Mouse (Mus musculus): ENCODE results near the gene Dnaja3. TPM values are rescaled to one million over a fixed set of nuclear protein-coding genes. Genes with fewer than 3 reads are reported as not detected.

The Dnaja3 gene
- polyA plus RNA-seq, 1 experiment, result 13.7 TPM

GRCm38 (mm10) chr16:4722915-4723209, 83.1 kb downstream of the Dnaja3 start:
- no peak for TF ChIP-seq CTCF (IDR thresholded peaks at IDR 0.05; ENCODE audit: extremely low read depth, insufficient read length, insufficient replicate concordance, low read depth, low read length)
- no peak for TF ChIP-seq POLR2A (IDR thresholded peaks at IDR 0.05; ENCODE audit: low read depth, low read length)
- Histone ChIP-seq H3K27ac (ENCODE audit: insufficient read depth, low read depth, low read length) (peak overlapping the region; percentile 60; the same call in 1 of the 2 replicates), H3K36me3 (ENCODE audit: control insufficient read depth, insufficient read depth, low read length) (no peaks in the 10 kb centered on the region), H3K4me3 (ENCODE audit: low read depth, low read length) (no peak overlapping the region), H3K4me1 (ENCODE audit: control insufficient read depth, insufficient read depth, insufficient read length, low read length) (peaks cover 2% of the 10 kb centered on the region; the same call in 1 of the 2 replicates), H3K27me3 (ENCODE audit: control insufficient read depth, insufficient read depth, low read length) (no peaks in the 10 kb centered on the region)
- 61% methylated on average over 3 of the region's 3 CpGs for WGBS

- H3K27me3 ChIP-seq (ENCODE audit: control insufficient read depth, insufficient read depth, low read length), result no peaks in the 10 kb centered on the region
- WGBS, result 71% methylated on average over 4 of the region's 4 CpGs
Observed at GRCm38 (mm10) chr16:4725266-4725665, 85.5 kb downstream of the Dnaja3 start.

GRCm38 (mm10) chr16:4725780-4726527, 86.2 kb downstream of the Dnaja3 start, which contains the start of gene Hmox2:
Hmox2 (plus strand) TSS chr16:4726361.
- 4% methylated on average over 35 of the region's 35 CpGs for WGBS
- H3K36me3 ChIP-seq (ENCODE audit: control insufficient read depth, insufficient read depth, low read length), result no peaks in the 10 kb centered on the region
- H3K4me1 ChIP-seq (ENCODE audit: control insufficient read depth, insufficient read depth, insufficient read length, low read length), result no peaks in the 10 kb centered on the region; the same call in 1 of the 2 replicates
- H3K4me3 ChIP-seq (ENCODE audit: low read depth, low read length), result peak within 1 kb of the TSS; percentile 72
- no peak for TF ChIP-seq CTCF (IDR thresholded peaks at IDR 0.05; ENCODE audit: extremely low read depth, insufficient read length, insufficient replicate concordance, low read depth, low read length)
- peak; percentile 97 for TF ChIP-seq POLR2A (IDR thresholded peaks at IDR 0.05; ENCODE audit: low read depth, low read length)
- H3K27me3 ChIP-seq (ENCODE audit: control insufficient read depth, insufficient read depth, low read length), result no peaks in the 10 kb centered on the region
- H3K27ac ChIP-seq (ENCODE audit: insufficient read depth, low read depth, low read length), result peak within 1 kb of the TSS; percentile 45

More at GRCm38 (mm10) chr16:4725266-4725665, 85.5 kb downstream of the Dnaja3 start:
- H3K27ac ChIP-seq (ENCODE audit: insufficient read depth, low read depth, low read length), result no peak overlapping the region
- no peaks in the 10 kb centered on the region; the same call in 1 of the 2 replicates for H3K4me1 ChIP-seq (ENCODE audit: control insufficient read depth, insufficient read depth, insufficient read length, low read length)
- TF ChIP-seq CTCF (IDR thresholded peaks at IDR 0.05; ENCODE audit: extremely low read depth, insufficient read length, insufficient replicate concordance, low read depth, low read length) (no peak), POLR2A (IDR thresholded peaks at IDR 0.05; ENCODE audit: low read depth, low read length) (no peak)
- H3K4me3 ChIP-seq (ENCODE audit: low read depth, low read length), result no peak overlapping the region
- no peaks in the 10 kb centered on the region for H3K36me3 ChIP-seq (ENCODE audit: control insufficient read depth, insufficient read depth, low read length)

GRCm38 (mm10) chr16:4726528-4727128, 86.8 kb downstream of the Dnaja3 start:
- peak overlapping the region; percentile 72 for H3K4me3 ChIP-seq (ENCODE audit: low read depth, low read length)
- no peaks in the 10 kb centered on the region; the same call in 1 of the 2 replicates for H3K4me1 ChIP-seq (ENCODE audit: control insufficient read depth, insufficient read depth, insufficient read length, low read length)
- under 1% methylated on average over 40 of the region's 40 CpGs for WGBS
- H3K27ac ChIP-seq (ENCODE audit: insufficient read depth, low read depth, low read length), result peak overlapping the region; percentile 45
- TF ChIP-seq CTCF (IDR thresholded peaks at IDR 0.05; ENCODE audit: extremely low read depth, insufficient read length, insufficient replicate concordance, low read depth, low read length) (no peak), POLR2A (IDR thresholded peaks at IDR 0.05; ENCODE audit: low read depth, low read length) (no peak)
- H3K27me3 ChIP-seq (ENCODE audit: control insufficient read depth, insufficient read depth, low read length), result no peaks in the 10 kb centered on the region
- H3K36me3 ChIP-seq (ENCODE audit: control insufficient read depth, insufficient read depth, low read length), result 0 out of 2 replicates have a peak, but pooled peaks cover 1% of the 10 kb centered on the region

GRCm38 (mm10) chr16:4727526-4727925, 87.7 kb downstream of the Dnaja3 start:
- Histone ChIP-seq H3K27me3 (ENCODE audit: control insufficient read depth, insufficient read depth, low read length) (no peaks in the 10 kb centered on the region), H3K36me3 (ENCODE audit: control insufficient read depth, insufficient read depth, low read length) (0 out of 2 replicates have a peak, but pooled peaks cover 1% of the 10 kb centered on the region), H3K27ac (ENCODE audit: insufficient read depth, low read depth, low read length) (no peak overlapping the region), H3K4me1 (ENCODE audit: control insufficient read depth, insufficient read depth, insufficient read length, low read length) (no peaks in the 10 kb centered on the region; the same call in 1 of the 2 replicates), H3K4me3 (ENCODE audit: low read depth, low read length) (no peak overlapping the region)
- no peak for TF ChIP-seq CTCF (IDR thresholded peaks at IDR 0.05; ENCODE audit: extremely low read depth, insufficient read length, insufficient replicate concordance, low read depth, low read length)
- TF ChIP-seq POLR2A (IDR thresholded peaks at IDR 0.05; ENCODE audit: low read depth, low read length), result no peak
- 91% methylated on average over 1 of the region's 1 CpGs for WGBS

GRCm38 (mm10) chr16:4727963-4728362, 88.2 kb downstream of the Dnaja3 start:
- H3K4me3 ChIP-seq (ENCODE audit: low read depth, low read length), result no peak overlapping the region
- no peaks in the 10 kb centered on the region; the same call in 1 of the 2 replicates for H3K4me1 ChIP-seq (ENCODE audit: control insufficient read depth, insufficient read depth, insufficient read length, low read length)
- H3K27ac ChIP-seq (ENCODE audit: insufficient read depth, low read depth, low read length), result no peak overlapping the region
- no peak for TF ChIP-seq CTCF (IDR thresholded peaks at IDR 0.05; ENCODE audit: extremely low read depth, insufficient read length, insufficient replicate concordance, low read depth, low read length)
- TF ChIP-seq POLR2A (IDR thresholded peaks at IDR 0.05; ENCODE audit: low read depth, low read length), result no peak
- H3K27me3 ChIP-seq (ENCODE audit: control insufficient read depth, insufficient read depth, low read length), result no peaks in the 10 kb centered on the region
- WGBS, result 39% methylated on average over 1 of the region's 1 CpGs
- 0 out of 2 replicates have a peak, but pooled peaks cover 1% of the 10 kb centered on the region for H3K36me3 ChIP-seq (ENCODE audit: control insufficient read depth, insufficient read depth, low read length)

- H3K27me3 ChIP-seq (ENCODE audit: control insufficient read depth, insufficient read depth, low read length), result no peaks in the 10 kb centered on the region
- no peaks in the 10 kb centered on the region; the same call in 1 of the 2 replicates for H3K4me1 ChIP-seq (ENCODE audit: control insufficient read depth, insufficient read depth, insufficient read length, low read length)
- TF ChIP-seq CTCF (IDR thresholded peaks at IDR 0.05; ENCODE audit: extremely low read depth, insufficient read length, insufficient replicate concordance, low read depth, low read length) (no peak), POLR2A (IDR thresholded peaks at IDR 0.05; ENCODE audit: low read depth, low read length) (no peak)
- no peak overlapping the region for H3K27ac ChIP-seq (ENCODE audit: insufficient read depth, low read depth, low read length)
- 64% methylated on average over 3 of the region's 3 CpGs for WGBS
- no peak overlapping the region for H3K4me3 ChIP-seq (ENCODE audit: low read depth, low read length)
- peaks cover 3% of the 10 kb centered on the region for H3K36me3 ChIP-seq (ENCODE audit: control insufficient read depth, insufficient read depth, low read length)
Observed at GRCm38 (mm10) chr16:4730776-4731358, 91.1 kb downstream of the Dnaja3 start.

Data from small intestine, adult 2 months (tissue).